Mouse (Mus musculus) kidney, postnatal 36 days (tissue): ENCODE data around the gene Uox.

Experiments used
- DNase-seq, 2 experiments: peaks; one replicate each; pipeline ENCODE4 v3.0.0; 2021 to 2022; ENCODE audit warnings: mixed read lengths in 2 of 2

Uox gene

DNA sequence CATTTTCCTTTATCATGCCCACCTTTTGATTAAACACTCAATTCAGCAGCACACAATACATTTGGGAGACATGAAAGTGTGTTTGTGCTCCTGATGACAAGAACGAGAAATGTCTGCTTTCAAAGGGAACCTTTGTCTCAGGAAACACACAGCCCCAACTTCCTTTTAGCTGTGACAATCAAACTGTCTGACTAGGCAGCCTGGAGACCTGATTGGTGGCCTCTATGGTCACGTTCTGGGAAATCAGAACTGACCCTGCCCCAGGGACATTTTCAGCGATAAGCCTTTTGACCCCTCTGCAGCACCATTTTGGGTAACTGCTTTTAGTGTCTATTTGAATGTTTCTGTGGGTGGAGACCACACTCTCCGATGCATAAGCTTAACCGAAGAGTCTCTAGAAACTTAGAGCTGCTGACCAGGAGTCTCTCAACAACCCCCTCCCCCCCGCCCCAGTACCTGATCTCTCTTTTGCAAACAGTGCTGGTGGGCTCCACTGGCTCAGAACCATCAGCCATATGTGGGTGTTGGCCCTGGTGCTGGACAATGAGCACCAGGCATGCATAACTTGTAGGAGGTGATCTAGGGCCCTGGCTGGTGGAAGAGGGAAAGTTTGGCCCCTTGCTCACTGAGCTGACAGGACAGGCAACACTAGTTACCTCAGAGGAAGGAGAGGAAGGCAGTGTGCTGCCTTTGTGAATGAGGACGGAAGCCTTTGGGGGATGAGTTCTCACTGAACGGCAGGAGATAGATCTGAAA is 58.2 kb downstream of the Uox start:
- DNase-seq, result no peak

- DNase-seq, result no peak
Observed at GRCm38 (mm10) chr3:146632506-146632905, 62.3 kb downstream of the Uox start.

- DNase-seq, result no peak
Observed at GRCm38 (mm10) chr3:146641818-146642427, 71.7 kb downstream of the Uox start.

GRCm38 (mm10) chr3:146649311-146649894 is 79.2 kb downstream of the Uox start:
- DNase-seq, result no peak

DNA sequence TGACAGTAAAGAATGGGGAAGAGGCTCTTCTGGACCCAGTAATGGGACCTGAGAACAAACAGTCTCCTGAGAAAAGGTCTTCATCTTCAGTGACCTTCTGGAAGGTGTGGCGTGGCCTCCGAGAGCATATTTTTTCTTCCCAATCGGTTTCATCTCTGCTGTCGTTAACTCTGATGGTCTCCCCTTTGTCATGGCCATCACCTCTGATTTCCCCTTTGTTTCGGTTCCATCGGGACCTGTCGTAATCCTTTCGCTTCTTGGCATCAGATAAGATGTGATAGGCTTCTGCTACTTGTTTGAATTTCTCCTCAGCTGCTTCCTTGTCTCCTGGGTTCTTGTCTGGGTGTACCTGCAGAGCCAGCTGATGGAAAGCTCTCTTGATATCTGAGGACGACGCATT is 80.5 kb downstream of the Uox start:
- no peak for DNase-seq

DNA sequence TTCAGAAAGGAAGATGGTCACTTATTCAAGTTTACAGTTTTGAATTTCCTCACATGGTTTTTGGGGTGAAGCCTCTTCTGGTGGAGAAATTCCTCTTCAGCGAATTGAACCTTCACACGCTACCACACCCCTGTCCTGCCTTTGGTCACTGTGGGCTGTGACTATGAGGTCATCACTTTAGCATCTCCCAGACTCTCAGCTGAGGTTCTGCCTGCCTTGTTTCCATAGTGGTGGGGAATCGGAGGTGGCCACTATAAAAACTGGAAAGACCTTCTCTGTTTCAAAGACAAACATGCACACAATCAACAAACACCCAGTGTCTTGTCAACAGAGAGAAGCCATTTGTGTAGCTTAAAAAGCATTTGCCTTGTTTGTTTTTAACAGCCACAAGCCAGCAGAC is 81.0 kb downstream of the Uox start, which contains the start of gene 4930503B20Rik:
Gene 4930503B20Rik (minus strand): TSS at position 101 of the 400 bp plus-strand sequence.
- no peak for DNase-seq

DNA sequence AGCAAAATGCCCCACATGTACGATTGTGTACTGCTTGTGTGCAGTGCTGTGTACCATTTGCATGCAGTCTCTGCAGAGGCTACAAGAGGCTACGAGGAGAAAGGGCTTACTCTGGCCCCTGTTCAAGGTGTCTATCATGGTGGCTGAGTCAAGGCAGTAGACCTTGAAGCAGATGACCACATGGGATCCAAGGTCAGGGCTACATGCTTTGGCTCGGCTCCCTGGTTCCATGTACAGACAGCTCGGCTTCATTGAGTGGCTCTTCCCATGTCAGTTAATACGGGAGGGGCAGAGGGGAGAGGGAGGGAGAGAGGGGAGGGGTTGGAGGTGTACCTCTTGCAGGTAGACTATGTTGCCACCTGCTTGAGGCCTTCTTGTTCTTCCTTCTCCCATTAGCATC is 82.2 kb downstream of the Uox start:
- DNase-seq, result no peak

GRCm38 (mm10) chr3:146653692-146654091 is 83.5 kb downstream of the Uox start:
- no peak for DNase-seq

GRCm38 (mm10) chr3:146655111-146655577 is 84.9 kb downstream of the Uox start:
- DNase-seq, result no peak

DNA sequence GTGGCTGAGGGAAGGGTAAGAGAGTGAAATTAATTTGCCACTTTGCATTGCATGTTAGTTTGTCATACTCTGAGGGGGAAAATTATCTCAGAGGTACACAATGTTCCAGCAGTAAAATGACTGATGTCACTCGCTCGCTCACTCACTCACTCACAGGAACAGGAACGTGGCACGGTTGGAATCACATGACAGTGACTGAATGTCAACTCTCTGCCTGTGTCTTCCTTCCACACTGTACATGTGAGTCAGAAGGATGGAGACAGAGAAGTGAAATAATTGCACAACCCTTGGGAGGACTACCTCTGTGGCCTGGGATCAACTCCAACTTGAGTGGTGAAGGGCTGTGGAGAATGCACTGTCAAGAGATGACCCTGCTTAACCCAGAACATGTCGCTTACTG is 87.2 kb downstream of the Uox start:
- no peak for DNase-seq

DNA sequence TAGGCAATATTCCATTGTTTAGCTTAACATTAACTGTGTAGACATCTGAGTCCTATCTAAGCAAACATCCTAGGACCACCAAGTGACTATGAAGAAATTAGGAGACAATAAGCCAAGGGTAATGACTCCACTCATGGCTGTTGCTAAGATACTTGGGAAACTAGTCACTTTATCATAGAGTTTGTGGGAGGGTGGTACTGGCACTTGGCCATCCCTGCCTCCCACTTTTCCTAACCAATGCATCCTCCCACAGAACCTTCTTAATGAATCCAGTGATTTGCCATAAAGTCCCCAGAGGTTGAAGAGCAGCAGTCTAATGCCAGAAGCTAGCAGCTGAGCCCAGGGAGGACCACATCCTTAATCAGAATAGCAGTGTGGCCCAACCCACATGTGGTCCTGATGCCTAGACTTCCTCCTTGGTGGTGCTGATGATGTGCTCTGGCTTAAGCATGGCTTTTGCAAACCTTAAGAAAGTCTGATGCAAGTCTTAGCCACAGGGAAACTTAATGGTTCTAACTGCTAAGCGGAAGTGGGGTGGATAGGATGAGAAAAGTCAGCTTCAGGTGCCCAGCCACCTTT is 87.9 kb downstream of the Uox start:
- DNase-seq, result no peak

- no peak for DNase-seq
Observed at GRCm38 (mm10) chr3:146659321-146659720, 89.1 kb downstream of the Uox start.

DNA sequence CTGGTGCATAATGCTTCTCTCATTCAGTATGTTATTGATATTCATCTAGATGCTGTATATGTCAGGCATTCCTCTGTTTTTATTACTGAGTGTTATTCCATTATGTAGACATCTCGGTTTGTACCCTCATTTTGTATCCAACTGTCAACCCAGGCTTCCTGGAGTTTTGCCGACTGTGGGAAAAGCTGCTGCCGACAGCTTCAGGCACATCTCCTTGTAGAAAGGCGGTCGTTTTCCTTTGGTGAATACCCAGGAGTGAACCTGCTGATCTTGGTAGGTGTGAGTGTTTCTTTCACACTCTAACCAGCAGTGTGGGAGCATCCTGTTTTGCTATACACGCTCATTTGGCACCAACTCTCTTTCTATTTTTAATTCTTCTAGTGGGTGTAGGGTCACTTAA is 90.8 kb downstream of the Uox start:
- no peak for DNase-seq

DNA sequence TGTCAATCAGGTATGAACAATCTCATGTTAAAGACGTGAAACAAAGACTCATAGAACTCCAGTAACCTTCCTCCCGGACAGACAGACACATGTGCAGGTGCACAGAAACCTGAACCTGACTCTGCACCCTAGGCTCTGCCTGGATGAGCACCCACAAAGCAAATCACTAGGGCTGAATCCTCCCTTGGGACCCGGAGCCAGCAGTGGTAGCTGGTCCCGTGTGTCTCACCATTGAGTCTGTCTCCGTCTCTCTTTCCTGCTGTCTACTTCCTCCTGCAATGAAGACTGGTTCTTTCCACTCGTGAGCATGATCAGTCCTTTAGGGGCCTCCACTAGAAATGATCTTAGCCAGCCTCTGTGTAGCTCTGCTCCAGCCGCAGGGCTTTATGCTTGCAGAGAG is 91.7 kb downstream of the Uox start:
- DNase-seq, result no peak

- DNase-seq, result no peak
Observed at GRCm38 (mm10) chr3:146671121-146671520, 100.9 kb downstream of the Uox start.

GRCm38 (mm10) chr3:146675101-146675500 is 104.9 kb downstream of the Uox start:
- no peak for DNase-seq

DNA sequence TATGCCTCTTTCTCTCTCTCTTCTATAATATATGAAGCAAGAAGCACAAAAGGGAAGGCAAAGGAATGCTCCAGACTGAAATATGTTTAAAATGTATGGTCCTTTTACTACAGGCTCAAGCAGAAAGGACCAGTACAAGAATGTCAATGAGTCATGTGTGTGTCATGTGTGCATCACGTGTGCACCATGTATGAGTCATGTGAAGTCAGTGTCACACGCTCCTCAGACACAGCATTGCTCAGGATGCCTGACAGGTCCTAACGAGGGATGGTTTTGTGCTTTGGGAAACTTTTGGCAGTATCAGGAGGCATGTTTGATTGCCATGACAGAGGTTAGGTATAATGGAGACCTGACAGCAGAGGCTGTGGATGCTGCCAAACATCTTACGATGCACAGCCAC is 106.0 kb downstream of the Uox start:
- DNase-seq, result no peak

DNA sequence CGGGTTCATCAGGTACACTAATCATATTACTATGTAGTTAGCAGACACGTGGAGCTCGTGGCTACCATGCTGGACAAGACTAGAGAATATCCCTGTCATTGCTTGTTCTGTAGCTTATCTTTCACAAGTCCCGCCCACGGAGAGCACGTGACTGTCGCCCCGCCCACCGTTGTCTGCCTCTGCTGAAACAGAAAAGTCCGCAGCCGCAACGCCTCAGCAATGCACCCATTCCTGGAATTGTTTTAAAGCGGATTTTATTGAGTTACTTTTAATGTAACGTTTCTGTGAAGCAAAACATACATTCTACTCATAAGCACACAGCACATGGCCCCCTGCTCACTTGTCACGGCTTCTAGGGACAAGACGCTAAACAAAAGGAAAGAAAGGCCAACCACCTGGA is 109.4 kb downstream of the Uox start:
- no peak for DNase-seq

DNA sequence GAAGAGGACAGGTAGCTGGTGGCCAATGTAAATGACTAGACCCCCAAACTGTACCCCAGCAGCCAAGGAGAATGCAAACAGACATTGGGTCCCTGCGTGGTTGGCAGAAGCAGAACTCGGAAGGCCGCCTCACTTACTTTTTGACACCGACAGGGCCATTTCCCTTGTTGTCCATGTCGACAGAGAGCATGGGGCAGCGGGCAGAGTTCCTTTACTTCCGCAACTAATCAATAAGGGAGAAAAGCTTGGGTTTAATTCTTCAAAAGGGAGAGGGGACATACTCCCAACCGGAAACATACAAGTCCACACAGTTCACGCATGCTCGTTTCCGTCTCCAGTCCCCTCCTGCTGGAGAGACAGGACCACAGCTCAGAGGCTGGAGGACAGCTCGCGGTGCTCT is 110.4 kb downstream of the Uox start:
- DNase-seq, result no peak

DNA sequence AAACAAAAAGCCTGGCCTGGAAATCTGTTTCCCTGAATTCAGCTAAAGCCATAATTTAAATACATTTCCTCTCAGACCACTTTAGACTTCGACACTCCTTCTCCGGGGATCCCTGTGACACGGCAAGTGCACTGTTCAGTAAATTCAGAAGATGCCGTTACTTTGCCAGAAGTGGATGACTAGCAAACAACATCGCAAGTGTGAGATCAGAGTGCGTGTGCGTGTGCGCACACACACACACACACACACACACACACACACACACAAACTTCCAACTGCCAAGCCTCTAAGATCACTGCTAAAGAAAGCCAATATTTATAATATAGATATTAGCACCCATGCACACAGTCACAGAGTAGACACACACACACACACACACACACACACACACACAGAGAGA is 111.5 kb downstream of the Uox start:
- DNase-seq, result no peak
